Mouse (Mus musculus) thymus, postnatal 14 days (tissue): ENCODE measurements around the gene Exoc4.

Source experiments
- DNase-seq: peaks from one replicate; pipeline ENCODE4 v3.0.0; 2021

Gene Exoc4

DNA sequence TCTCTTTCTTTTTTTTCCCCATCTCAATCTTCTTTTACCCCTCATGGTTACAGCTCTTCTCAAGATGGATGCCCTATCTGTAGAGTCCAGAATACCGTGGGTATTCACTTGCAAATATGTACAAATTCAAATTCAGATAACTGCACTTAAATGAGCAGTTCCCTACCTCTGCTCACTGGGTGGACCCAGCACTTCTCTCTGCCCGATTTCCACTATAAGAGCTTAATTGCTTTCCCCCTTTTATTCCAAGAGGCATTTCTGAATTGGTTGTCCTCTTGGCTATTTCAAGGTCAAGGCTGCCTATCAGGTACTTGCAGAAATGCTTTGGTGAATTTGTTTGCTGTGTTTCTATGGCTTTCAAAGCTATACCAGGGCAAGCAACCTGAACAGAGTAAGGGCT lies 521.1 kb downstream of the Exoc4 start:
- no peak for DNase-seq

DNA sequence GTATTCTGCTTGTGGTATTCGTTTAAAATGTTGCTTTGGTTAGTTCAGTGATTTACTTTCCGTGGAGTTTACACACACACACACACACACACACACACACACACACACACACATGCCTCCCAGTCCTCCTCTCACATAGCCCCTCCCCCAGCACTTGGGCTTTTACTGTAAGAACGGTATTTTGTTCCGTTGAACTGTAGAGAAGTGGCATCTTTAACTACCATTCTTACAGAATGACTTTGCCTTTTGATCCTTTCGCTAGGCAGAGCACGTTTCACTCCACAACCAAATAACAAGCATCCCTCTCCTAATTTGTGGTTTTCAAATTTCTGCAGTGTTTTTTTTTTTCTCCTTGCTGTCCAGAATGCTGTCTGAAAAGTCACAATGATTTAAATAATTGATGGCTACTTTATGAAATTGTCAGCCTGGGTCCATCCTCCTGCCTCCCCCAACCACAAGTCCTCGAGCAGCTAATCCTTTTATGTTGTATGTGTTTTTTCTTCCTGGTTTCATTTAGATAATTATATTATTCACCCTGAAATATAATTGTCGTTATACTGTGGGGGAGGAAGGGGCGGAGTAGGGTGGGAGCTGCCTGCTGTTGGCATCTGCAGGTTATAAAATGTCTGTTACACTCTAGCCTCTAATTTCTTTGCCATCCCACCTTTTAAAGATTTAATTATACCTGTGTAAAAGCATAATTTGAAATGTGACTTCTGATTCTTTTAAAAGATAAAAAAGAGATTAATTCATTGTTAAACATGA lies 523.8 kb downstream of the Exoc4 start:
- DNase-seq = peak; percentile 35

GRCm38 (mm10) chr6:33792604-33793003 lies 543.7 kb downstream of the Exoc4 start:
- no peak for DNase-seq

DNA sequence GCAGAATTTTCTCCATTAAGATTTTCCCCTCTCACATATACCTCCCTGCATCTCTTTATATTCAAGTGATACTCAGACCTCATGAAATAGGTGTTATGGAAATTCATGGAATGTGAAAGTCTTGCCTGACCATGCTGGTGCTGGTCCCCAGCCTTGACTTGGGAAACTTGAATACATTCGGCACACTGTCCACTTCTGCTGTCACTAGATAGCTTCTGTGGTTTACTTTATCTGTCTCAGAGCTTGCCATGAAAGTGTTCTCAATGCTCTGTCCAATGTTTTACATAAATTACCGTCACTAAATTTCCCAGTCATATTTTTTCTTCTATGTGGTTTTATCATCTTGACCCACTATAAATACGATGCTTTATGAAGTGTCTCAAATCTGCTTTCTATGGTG lies 552.4 kb downstream of the Exoc4 start:
- DNase-seq = no peak

DNA sequence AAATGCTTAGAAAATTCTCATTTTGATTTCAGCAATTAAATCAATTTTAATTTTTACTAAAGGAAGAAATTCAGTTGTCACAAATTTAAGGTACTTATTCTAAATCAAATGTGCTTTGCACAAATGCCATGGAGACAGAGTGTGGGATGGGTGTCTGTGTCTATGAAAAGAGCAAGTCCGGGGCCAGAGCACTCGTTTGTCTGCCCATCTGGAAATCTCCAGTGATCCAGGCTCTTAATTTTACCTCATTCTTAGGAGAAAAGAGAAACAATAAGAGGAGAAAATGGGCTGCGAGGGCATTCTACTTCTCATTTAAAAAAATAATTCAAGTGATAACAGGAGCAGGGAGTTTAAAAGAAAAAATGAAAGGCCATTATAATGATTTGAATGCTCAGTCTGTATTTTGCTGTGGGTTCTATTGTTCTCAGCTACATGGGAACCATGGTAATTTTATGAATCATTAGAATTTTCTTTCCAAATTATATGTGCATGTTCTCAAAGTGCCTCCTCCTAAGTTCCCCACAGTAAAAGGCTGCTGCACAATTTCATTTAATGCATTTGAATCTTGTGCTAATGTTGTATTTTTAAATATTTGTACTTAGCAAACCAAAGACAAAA lies 554.7 kb downstream of the Exoc4 start:
- DNase-seq = no peak

- no peak for DNase-seq
Measured at GRCm38 (mm10) chr6:33804775-33805174, 555.9 kb downstream of the Exoc4 start.

DNA sequence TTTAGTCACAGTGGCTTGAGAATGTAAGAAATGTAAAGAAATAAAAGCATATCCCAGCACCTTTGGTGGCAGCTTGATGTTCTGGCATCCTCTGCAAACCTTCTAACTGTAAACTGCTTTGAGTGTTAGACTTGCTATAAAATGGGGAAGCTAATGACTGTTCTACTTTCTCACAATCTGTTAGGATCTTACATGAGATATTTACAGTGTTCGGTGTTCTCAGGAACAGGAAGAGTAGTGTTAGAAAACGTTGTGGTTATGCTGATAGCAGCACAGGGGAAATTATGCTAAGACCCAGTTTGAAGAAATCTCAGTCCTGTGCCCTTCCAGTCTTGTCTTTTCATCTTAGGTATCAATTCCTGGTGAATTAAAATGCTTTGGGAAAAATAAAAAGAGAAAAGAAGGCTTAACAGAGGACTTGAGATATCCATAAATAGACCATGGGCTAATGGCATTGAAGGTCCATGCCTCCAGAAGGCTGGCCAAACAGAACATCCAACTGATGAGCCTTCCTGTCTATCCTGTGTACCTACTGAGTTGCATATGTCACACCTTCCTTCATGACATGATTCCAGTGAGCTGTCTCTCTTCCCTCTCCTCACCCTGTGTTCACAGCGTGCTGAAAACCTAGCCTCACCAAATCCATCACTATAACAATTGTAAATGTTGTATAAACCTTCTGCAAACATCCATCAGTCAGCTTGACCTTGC lies 557.3 kb downstream of the Exoc4 start:
- DNase-seq = no peak

GRCm38 (mm10) chr6:33814386-33814785 lies 565.5 kb downstream of the Exoc4 start:
- DNase-seq = no peak

GRCm38 (mm10) chr6:33823171-33823570 lies 574.3 kb downstream of the Exoc4 start:
- no peak for DNase-seq

DNA sequence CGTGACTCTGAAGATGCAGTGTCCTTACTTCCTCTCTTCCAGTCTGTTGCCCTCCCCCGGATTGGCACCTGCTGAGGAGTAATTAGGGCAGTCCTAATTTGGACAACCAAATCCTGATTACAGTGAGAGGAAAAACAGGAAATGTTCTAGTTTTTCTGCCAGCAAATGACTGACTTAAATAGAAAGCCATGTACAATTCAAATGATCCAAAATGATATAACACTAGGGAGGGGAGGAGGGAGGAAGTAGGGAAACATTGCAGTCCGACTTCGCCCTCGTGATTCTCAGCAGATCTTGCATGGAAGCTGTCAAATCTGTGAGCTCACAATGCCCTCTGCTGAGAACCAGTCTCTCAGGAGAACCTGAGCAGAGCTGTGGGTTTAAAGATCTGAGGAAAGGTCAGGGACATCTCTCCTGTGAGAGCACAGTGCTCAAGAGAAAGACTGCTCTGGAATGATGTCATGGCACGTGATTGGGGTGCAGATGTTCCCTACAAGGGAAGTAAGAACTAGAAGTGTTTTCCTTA lies 575.0 kb downstream of the Exoc4 start:
- DNase-seq = no peak

- DNase-seq = no peak
Measured at GRCm38 (mm10) chr6:33828499-33828898, 579.6 kb downstream of the Exoc4 start.

DNA sequence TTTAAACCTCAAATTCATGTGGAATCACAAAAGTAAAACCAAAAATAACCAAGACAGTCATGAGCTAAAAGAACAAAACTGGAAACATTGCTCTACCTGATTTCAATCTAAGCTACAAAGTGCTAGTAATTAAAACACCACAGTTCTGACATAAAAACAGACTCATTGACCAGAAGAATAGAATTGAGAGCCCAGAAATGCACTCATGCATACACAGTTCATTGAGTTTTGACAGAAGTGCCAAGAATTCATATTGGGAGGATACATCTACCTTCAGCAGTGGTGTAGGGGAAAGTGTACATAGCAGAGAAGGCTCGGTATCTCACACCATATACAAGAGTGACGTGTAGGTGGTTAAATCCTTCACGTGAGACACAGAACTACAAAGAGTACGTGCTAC lies 580.4 kb downstream of the Exoc4 start:
- no peak for DNase-seq

DNA sequence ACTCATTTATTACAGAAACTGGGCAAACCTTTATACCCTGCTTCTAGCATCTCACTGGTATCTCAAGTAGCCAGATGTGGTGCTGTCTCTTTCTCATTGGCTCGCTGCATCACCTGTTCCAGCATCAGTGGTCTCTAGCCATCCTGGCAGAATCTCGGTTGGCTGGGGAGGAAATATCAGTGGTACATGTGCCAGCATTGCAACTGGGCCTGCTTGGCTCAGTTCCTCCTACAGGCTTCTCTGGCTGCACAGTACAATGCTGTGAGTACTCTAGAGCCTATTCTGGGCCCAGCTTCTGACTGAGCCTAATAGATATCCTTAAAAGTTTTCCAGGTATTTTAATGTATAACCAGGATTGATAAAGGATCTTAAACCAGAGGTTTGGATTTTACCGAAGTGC lies 582.4 kb downstream of the Exoc4 start:
- no peak for DNase-seq

DNA sequence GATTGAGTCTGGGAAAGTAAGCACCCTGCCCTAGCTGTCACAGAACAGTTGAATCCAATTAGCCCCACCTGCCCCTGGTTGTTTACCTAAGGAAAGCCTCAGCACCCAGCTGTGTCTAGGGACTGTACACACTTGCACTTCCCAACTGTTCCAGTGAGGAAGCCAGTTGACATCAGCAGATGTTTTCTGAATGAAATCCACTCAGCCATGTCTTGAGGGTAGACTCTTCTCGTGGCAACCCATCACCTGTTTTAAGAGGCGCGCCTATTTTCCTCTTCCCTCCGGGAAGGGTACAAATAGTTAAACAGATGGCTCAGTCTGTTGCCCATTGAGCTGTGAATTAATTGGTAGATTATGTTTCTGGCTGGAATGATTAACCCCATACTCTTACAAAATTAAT lies 584.1 kb downstream of the Exoc4 start:
- DNase-seq = no peak

GRCm38 (mm10) chr6:33836048-33836780 lies 587.3 kb downstream of the Exoc4 start:
- DNase-seq = no peak

DNA sequence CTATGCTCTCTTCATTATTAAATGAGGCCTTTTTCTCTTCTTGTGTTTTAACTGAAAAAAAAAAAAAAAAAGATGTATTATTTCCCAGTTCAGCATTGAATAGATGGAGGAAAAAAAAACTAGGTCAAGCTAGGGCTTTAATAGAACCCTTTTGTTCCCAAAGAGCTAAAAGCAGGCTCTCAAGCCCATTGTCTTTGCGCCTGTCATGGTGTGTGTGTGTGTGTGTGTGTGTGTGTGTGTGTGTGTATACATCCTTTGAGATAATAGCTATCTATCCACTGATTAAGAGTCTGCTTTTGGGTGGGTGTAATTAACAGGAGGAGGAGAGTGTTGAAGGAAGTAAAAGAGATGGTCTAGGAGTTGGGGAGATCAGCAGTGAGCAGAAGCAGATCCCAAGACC lies 594.0 kb downstream of the Exoc4 start:
- no peak for DNase-seq

DNA sequence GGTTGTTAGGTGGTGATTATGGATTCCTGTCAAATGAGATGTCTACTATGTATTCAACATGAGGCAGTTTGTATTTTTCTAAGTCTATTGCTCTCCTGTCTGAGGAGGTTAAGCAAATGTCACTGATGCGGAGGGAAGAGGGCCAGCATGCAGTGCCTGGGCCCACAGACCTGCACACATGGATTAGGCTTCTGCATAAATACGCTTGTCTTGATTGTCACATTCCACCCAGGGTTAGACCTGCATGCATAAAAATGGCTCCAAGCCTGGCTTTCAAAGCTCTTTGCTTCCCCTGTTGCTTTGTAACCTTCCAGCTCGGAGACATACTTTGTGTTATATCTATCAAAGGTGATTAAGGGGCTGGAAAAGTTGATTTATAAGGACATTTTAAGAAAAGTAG lies 610.2 kb downstream of the Exoc4 start:
- no peak for DNase-seq

GRCm38 (mm10) chr6:33865752-33866151 lies 616.9 kb downstream of the Exoc4 start:
- no peak for DNase-seq

DNA sequence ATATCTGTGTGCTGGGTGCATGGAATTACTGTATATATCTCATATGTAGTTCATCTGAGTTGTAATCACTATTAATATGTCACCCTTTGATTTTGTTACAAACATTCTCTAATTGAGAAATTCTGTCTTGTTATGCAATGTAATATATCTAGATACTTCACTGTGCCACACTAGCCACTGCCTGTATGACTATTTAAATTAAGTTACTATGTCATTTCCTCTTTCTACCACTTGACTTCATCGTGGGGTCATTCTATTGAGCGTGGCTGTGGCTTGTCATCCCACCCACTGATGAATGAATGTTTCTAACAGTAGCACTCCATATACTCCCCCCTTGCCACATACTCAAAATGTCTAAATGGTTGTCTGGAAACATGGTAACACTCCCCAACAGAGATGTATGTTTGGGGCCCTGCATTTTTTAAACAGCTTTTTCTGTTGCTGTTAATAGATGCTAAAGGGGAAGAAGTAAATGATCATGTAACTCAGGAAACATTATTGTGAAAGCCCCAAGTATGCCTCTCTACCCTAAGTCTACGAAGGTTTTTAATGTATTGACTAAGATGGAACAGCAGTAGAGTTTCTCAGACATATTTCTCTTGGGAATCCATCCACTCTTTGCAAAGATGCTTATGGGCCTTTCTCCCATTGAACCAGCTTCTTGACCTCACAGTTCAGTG lies 618.2 kb downstream of the Exoc4 start:
- no peak for DNase-seq

DNA sequence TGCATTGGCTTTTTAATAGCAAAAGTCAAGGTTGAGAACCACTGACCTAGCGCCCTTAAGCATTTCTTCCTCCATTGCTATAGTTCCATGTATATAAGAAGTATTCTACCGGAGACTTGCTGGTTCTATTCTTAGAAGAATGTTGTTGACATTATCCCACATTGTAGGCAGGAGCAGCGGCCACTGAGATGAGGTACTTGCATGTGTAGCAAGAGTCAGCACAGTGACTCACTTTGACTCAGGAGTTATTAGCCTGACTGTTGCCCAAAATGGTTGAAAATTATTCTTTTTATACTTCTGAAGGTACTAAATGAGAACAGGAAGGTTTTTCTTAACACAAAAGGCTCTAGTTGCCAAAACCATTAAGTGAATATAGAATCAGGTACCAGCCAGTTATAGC lies 620.4 kb downstream of the Exoc4 start:
- no peak for DNase-seq

GRCm38 (mm10) chr6:33870468-33871142 lies 621.7 kb downstream of the Exoc4 start:
- no peak for DNase-seq

- DNase-seq = no peak
Measured at GRCm38 (mm10) chr6:33871286-33871685, 622.4 kb downstream of the Exoc4 start.
